Mouse (Mus musculus): ENCODE data around the gene Ewsr1.

The Ewsr1 gene

GRCm38 (mm10) chr11:5059230-5059629 lies 39.8 kb downstream of the Ewsr1 start:
- in situ Hi-C loops (cut with MboI, MseI), result no loop called here

GRCm38 (mm10) chr11:5058783-5059182 lies 40.3 kb downstream of the Ewsr1 start:
- in situ Hi-C loops (cut with MboI, MseI), result no loop called here

DNA sequence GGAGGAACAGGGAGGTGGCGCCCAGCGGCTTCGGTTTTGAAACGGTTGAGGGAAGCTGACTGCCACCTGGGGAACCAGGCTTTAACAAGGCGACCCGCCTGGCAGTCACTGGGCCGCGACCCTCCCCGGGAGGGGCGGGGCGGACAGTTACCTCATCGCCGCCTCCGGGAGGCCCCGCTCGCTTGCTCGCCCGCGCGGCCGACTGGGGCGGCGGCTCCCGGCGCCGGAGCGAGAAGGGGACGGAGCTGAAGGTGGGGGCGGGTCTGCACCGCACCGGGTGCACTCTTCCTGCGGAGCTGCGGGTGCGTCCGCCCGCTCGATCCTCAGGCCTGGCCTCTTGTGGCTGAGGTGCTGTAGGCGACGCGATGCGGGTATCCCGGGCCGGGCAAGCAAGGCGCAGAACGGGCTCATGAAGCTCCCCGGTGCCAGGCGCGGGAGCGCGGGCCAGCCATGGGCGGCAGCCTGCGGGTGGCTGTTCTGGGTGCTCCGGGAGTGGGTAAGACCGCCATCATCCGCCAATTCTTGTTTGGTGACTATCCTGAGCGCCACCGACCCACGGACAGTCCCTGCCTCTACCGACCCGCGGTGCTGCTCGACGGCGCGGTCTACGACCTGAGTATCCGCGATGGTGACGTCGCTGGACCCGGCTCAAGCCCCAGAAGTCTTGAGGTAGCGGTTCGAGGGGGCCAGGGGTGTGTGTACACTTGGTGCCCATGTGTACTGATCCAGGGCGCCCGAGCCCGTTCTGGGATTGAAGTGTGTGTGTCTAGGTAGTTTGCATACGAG lies 41.0 kb downstream of the Ewsr1 start, which contains the start of gene Rasl10a:
Rasl10a (plus strand) TSS at position 273 of the 786 bp plus-strand sequence.
- in situ Hi-C loops (cut with MboI, MseI), result no loop called here

- in situ Hi-C loops (cut with MboI, MseI), result no loop called here
Measured at GRCm38 (mm10) chr11:5057541-5057855, 41.6 kb downstream of the Ewsr1 start.

GRCm38 (mm10) chr11:5057064-5057463 lies 42.0 kb downstream of the Ewsr1 start:
- in situ Hi-C loops (cut with MboI, MseI), result no loop called here

- in situ Hi-C loops (cut with MboI, MseI), result no loop called here
Measured at GRCm38 (mm10) chr11:5055945-5056938, 42.8 kb downstream of the Ewsr1 start.

DNA sequence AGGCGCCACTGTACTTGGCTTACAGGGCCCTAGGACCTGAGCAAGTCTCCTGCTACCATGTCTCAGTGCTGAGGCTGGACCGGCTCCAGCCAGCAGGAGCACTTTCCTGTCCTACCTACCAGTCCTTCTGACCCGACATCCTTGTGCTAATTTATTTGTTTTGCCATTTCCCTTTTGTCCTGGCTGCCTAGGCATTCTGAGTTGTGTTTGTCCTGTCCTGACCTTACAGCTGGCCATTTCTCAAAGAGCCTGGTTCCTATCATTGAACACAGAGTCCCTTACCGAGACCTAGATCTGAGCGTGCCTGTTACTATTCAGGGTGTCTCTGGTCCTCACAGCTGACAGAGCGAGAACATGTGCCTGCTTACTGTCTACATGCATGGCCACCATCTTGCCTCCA lies 44.2 kb downstream of the Ewsr1 start:
- in situ Hi-C loops (cut with MboI, MseI), result no loop called here

DNA sequence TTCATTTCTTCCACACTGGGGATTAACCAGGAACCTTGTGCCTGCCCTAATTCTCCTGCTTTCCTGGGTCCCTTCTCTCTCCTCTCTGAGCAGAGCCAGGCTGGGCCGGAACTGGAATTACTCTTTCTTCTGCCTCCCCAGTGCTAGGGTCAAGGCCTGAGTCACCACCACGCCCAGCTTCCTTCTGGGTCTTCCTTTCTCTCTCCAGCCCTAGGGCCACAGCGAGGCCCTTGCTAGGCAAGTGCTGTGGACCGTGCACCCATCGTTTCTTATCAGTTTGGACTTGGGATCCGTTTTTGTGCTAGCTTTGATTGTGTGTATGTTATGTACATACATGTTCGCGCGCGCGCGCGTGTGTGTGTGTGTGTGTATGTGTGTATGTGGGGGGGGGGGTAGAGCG lies 44.9 kb downstream of the Ewsr1 start:
- in situ Hi-C loops (cut with MboI, MseI), result no loop called here

GRCm38 (mm10) chr11:5052200-5052854 lies 46.7 kb downstream of the Ewsr1 start:
- in situ Hi-C loops (cut with MboI, MseI), result no loop called here

DNA sequence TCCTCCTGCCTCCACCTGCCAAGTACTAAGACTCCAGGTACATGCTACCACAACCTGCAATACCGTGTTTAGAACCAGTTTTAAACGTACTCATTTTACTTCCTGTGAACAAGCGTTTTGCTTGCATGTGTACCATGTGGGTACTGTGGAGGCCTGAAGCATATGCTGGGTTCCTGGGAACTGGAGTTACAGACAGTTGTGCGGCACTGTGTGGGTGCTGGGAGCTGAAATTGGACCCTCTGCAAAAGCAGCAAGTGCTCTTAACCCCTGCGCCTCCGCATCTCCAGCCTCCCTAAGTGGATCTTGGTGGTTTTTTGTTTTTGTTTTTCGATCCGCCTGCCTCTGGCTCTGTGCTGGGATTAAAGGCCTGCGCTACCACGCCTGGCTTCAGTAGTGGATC lies 47.4 kb downstream of the Ewsr1 start:
- in situ Hi-C loops (cut with MboI, MseI), result no loop called here

- in situ Hi-C loops (cut with MboI, MseI), result no loop called here
Measured at GRCm38 (mm10) chr11:5046321-5046926, 52.6 kb downstream of the Ewsr1 start.

- in situ Hi-C loops (cut with MboI, MseI), result no loop called here
Measured at GRCm38 (mm10) chr11:5042645-5043381, 56.3 kb downstream of the Ewsr1 start.

DNA sequence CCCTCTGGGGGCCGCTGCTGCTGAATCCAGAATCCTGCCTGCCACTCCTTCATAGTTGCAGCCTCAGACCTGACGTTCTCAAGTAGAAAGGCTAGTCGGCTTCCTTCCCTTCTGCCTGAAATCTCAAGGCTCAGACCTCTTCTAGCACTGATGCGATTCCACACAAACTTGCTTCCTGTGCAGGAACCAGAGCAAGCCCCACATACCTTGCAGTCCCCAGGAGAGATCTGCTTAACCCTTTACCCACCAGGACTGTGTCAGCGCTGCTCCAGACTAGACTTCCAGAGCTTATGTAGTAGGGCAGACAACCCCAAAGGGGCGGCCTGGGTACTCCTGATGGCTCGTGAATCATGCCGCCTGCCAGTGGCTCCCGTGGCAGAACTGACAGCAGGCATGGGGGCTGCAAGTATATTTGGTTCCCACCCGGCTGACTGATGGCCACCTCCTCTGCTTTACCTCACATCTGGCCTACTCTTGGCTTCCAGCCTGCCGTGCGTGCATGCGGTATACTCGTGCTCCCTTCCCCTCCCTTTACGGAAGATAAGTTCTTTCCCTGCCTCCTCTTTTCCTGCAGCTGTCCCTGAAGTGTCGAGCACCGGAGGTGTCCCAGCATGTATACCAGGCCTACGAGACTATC lies 57.8 kb downstream of the Ewsr1 start:
- in situ Hi-C loops (cut with MboI, MseI), result no loop called here

- in situ Hi-C loops (cut with MboI, MseI), result no loop called here
Measured at GRCm38 (mm10) chr11:5040585-5040984, 58.5 kb downstream of the Ewsr1 start.

GRCm38 (mm10) chr11:5037146-5037854 lies 61.8 kb downstream of the Ewsr1 start:
- in situ Hi-C loops (cut with MboI, MseI), result no loop called here

DNA sequence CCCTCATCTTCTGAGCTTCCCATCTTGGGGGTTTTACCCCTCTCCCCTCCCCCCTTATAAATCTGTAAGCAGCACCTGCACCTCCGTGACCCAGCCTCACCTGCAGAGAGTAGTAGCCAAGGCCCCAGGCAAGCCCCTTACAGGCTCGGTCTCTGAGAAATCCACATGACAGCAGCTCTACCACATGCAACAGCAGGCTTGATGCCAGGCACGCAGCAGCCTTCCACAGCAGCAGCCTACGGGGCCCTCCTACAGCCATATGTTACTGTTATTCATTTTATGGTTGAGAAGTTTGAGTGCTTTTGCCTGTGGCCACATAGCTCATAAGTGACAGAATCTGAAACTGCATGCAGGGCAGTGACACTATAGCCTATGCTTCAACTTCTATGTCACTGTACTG lies 63.6 kb downstream of the Ewsr1 start:
- in situ Hi-C loops (cut with MboI, MseI), result no loop called here

GRCm38 (mm10) chr11:5033136-5033535 lies 65.9 kb downstream of the Ewsr1 start:
- in situ Hi-C loops (cut with MboI, MseI), result no loop called here

DNA sequence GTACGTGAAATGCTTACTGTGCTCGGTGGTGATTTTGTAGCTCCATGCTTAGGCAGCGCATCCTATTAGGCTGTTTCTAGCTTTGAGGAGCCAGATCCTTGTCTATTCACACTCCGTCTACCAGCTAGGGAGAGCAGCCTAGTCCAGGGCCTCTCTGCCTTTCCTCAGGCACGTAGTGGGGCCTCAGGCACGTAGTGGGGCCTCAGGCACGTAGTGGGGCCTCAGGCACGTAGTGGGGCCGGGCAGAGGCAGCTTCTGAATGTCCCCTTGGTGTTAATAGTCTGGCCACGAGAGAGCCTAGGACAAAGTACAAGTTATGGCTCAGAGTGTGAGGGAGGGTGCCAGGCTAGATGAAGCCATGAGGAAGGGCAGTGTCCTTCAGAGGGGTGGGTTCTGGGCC lies 66.4 kb downstream of the Ewsr1 start:
- in situ Hi-C loops (cut with MboI, MseI), result no loop called here

GRCm38 (mm10) chr11:5028228-5028627 lies 70.8 kb downstream of the Ewsr1 start:
- in situ Hi-C loops (cut with MboI, MseI), result no loop called here

DNA sequence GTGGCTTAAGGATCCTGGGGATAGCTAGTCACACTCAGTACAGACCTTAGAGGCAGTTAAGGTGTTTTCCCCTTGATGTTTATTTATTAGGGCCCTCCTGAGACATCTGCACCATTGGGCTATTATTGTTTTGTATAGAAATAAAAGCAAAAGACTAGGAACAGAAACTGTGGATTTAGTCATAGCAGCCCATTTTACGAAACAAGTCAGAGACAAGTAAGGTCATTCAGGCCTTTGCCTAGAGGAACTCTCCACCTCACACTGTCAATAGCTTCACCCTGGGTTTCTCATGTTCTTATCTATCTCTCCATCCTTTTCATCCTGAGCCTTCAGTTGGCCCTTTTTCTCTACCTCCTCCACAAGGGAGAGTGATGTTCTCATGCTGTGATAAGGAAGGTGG lies 74.0 kb downstream of the Ewsr1 start:
- in situ Hi-C loops (cut with MboI, MseI), result no loop called here
